Mouse (Mus musculus) forebrain, embryonic 14.5 days (tissue): ENCODE data around the gene Map6. TPM values are rescaled to one million over a fixed set of nuclear protein-coding genes. Genes with fewer than 3 reads are reported as not detected.

Experiments
- polyA plus RNA-seq: library from polyadenylated mRNA; unstranded; fragments of >200 nt; fragmentation: Nextera tagmentation; extraction: Ambion mirVana; gene quantifications from 2 replicates; pipeline ENCODE4 v1.2.1, GENCODE M21; 2014

Gene Map6
- polyA plus RNA-seq, 1 experiment from 2014 or later: 46.2 TPM

Other genes starting within 250 kb of the Map6 start
- 12.2 and 13.2 TPM in 2 replicates for gene Uvrag, start 126.3 kb upstream of the Map6 start, polyA plus RNA-seq
- gene Dgat2, start 84.7 kb upstream of the Map6 start, polyA plus RNA-seq: 11.9 and 14.9 TPM in 2 replicates
- 3.1 and 3.2 TPM in 2 replicates for gene Mogat2, start 28.8 kb upstream of the Map6 start, polyA plus RNA-seq
- gene Serpinh1, start 85.8 kb downstream of the Map6 start, polyA plus RNA-seq: 102 and 115 TPM in 2 replicates
- gene Gdpd5, start 114.0 kb downstream of the Map6 start, polyA plus RNA-seq: 26.8 and 34.5 TPM in 2 replicates
- gene Klhl35, start 198.6 kb downstream of the Map6 start, polyA plus RNA-seq: 3.8 and 4.5 TPM in 2 replicates
- gene Rps3, start 216.3 kb downstream of the Map6 start, polyA plus RNA-seq: 577 and 687 TPM in 2 replicates